Mouse (Mus musculus) forebrain, embryonic 15.5 days (tissue): ENCODE results near the gene Vps72. TPM values are rescaled to one million over a fixed set of nuclear protein-coding genes. Genes with fewer than 3 reads are reported as not detected.

Experiments used
- ATAC-seq: fragments of 200-750 bp; cut with Nextera tagmentation; replicated peaks from 2 replicates; pipeline ENCODE4 v1.8.0; 2017; ENCODE audit warnings: mild to moderate bottlenecking, moderate TSS enrichment, moderate library complexity
- H3K27ac ChIP-seq: fragments of 300-500 bp; sonication (generic); replicated peaks from 2 replicates; pipeline ENCODE4 v1.5.1; 2015; ENCODE audit warnings: mild to moderate bottlenecking, inconsistent platforms
- H3K27me3 ChIP-seq: fragments of 300-500 bp; sonication (generic); 2 replicates; pipeline ENCODE4 v1.6.1; 2015; ENCODE audit warnings: inconsistent platforms
- H3K36me3 ChIP-seq: fragments of 300-500 bp; sonication (generic); 2 replicates; pipeline ENCODE4 v1.6.1; 2015; ENCODE audit warnings: mild to moderate bottlenecking, inconsistent platforms
- H3K4me1 ChIP-seq: fragments of 300-500 bp; sonication (generic); 2 replicates; pipeline ENCODE4 v1.6.1; 2015; ENCODE audit warnings: inconsistent platforms
- H3K4me2 ChIP-seq: fragments of 300-500 bp; sonication (generic); replicated peaks from 2 replicates; pipeline ENCODE4 v1.6.1; 2015; ENCODE audit warnings: mild to moderate bottlenecking, inconsistent platforms
- H3K4me3 ChIP-seq: fragments of 300-500 bp; sonication (generic); 2 replicates; pipeline ENCODE4 v1.5.1; 2015; ENCODE audit warnings: mild to moderate bottlenecking, inconsistent platforms
- H3K9ac ChIP-seq: fragments of 300-500 bp; sonication (generic); replicated peaks from 2 replicates; pipeline ENCODE4 v1.6.1; 2015; ENCODE audit warnings: mild to moderate bottlenecking, inconsistent platforms
- H3K9me3 ChIP-seq: fragments of 300-500 bp; sonication (generic); 2 replicates; pipeline ENCODE4 v1.6.1; 2016; ENCODE audit warnings: inconsistent platforms
- WGBS: fragments of 180-500 bp; shearing (Covaris S2); methylation state at CpG from one replicate; pipeline ENCODE4 v1.1.7; 2015; ENCODE audit warnings: mixed read lengths; 5-methylcytosine and 5-hydroxymethylcytosine counted together
- polyA plus RNA-seq: library from polyadenylated mRNA; unstranded; fragments of >200 nt; fragmentation: Nextera tagmentation; extraction: Ambion mirVana; gene quantifications from 2 replicates; pipeline ENCODE4 v1.2.1, GENCODE M21; 2015

Gene Vps72
- polyA plus RNA-seq, 1 experiment from 2014 or later: 235 TPM

GRCm38 (mm10) chr3:95159987-95160963 is 49.5 kb downstream of the Vps72 start, which contains the start of gene Sema6c:
Gene Sema6c (plus strand): TSS chr3:95160457.
- under 1% methylated on average over 66 of the region's 66 CpGs for WGBS
- Histone ChIP-seq H3K27ac (peak within 1 kb of the TSS; percentile 83), H3K4me2 (peak within 1 kb of the TSS; percentile 75), H3K4me3 (peak within 1 kb of the TSS; percentile 67), H3K36me3 (peaks cover 10% of the 10 kb centered on the region; the same call in 1 of the 2 replicates), H3K9me3 (no peaks in the 10 kb centered on the region), H3K4me1 (peaks cover 36% of the 10 kb centered on the region), H3K27me3 (no peaks in the 10 kb centered on the region), H3K9ac (peak within 1 kb of the TSS; percentile 84)
- peak; percentile 98 for ATAC-seq

- Histone ChIP-seq H3K4me3 (peak overlapping the region; percentile 67), H3K27ac (peak overlapping the region; percentile 83), H3K4me1 (peaks cover 36% of the 10 kb centered on the region), H3K9ac (peak overlapping the region; percentile 84), H3K36me3 (peaks cover 16% of the 10 kb centered on the region), H3K27me3 (no peaks in the 10 kb centered on the region), H3K9me3 (no peaks in the 10 kb centered on the region), H3K4me2 (peak overlapping the region; percentile 75)
- WGBS: 1% methylated on average over 29 of the region's 30 CpGs
- peak; percentile 11 for ATAC-seq
Observed at GRCm38 (mm10) chr3:95161041-95161551, 50.3 kb downstream of the Vps72 start.

- WGBS: 3% methylated on average over 9 of the region's 9 CpGs
- Histone ChIP-seq H3K27ac (peak overlapping the region; percentile 83), H3K9ac (peak overlapping the region; percentile 84), H3K4me3 (peak overlapping the region; percentile 67), H3K9me3 (no peaks in the 10 kb centered on the region), H3K4me1 (peaks cover 36% of the 10 kb centered on the region), H3K36me3 (peaks cover 22% of the 10 kb centered on the region), H3K27me3 (no peaks in the 10 kb centered on the region), H3K4me2 (peak overlapping the region; percentile 75)
- ATAC-seq: peak; percentile 6
Observed at GRCm38 (mm10) chr3:95161618-95162344, 51.0 kb downstream of the Vps72 start.

- Histone ChIP-seq H3K4me1 (peaks cover 36% of the 10 kb centered on the region), H3K9me3 (no peaks in the 10 kb centered on the region), H3K36me3 (peaks cover 27% of the 10 kb centered on the region), H3K27ac (peak overlapping the region; percentile 83), H3K4me3 (peak overlapping the region; percentile 67), H3K27me3 (no peaks in the 10 kb centered on the region), H3K9ac (peak overlapping the region; percentile 84), H3K4me2 (peak overlapping the region; percentile 75)
- ATAC-seq: no peak
- WGBS: 11% methylated on average over 2 of the region's 2 CpGs
Observed at GRCm38 (mm10) chr3:95162345-95162628, 51.5 kb downstream of the Vps72 start.

- H3K27me3 ChIP-seq: no peaks in the 10 kb centered on the region
- H3K27ac ChIP-seq: no peak overlapping the region
- H3K9me3 ChIP-seq: no peaks in the 10 kb centered on the region
- H3K9ac ChIP-seq: no peak overlapping the region
- H3K4me2 ChIP-seq: peak overlapping the region; percentile 75
- WGBS: 59% methylated on average over 11 of the region's 11 CpGs
- H3K4me1 ChIP-seq: peaks cover 36% of the 10 kb centered on the region
- H3K4me3 ChIP-seq: peak overlapping the region; percentile 67; the same call in 1 of the 2 replicates
- ATAC-seq: no peak
- H3K36me3 ChIP-seq: peaks cover 41% of the 10 kb centered on the region
Observed at GRCm38 (mm10) chr3:95163419-95164255, 52.8 kb downstream of the Vps72 start.

GRCm38 (mm10) chr3:95164256-95164550 is 53.4 kb downstream of the Vps72 start:
- Histone ChIP-seq H3K27me3 (peaks cover 3% of the 10 kb centered on the region; the same call in 1 of the 2 replicates), H3K4me3 (no peak overlapping the region), H3K9me3 (no peaks in the 10 kb centered on the region), H3K4me1 (peaks cover 36% of the 10 kb centered on the region), H3K9ac (no peak overlapping the region), H3K27ac (no peak overlapping the region), H3K36me3 (peaks cover 46% of the 10 kb centered on the region), H3K4me2 (no peak overlapping the region)
- 68% methylated on average over 5 of the region's 5 CpGs for WGBS
- ATAC-seq: no peak

- Histone ChIP-seq H3K27me3 (peaks cover 8% of the 10 kb centered on the region), H3K4me3 (no peak overlapping the region), H3K9ac (no peak overlapping the region), H3K9me3 (no peaks in the 10 kb centered on the region), H3K27ac (no peak overlapping the region), H3K4me1 (peaks cover 30% of the 10 kb centered on the region), H3K36me3 (peaks cover 53% of the 10 kb centered on the region), H3K4me2 (no peak overlapping the region)
- no peak for ATAC-seq
- 91% methylated on average over 5 of the region's 5 CpGs for WGBS
Observed at GRCm38 (mm10) chr3:95164840-95165239, 54.0 kb downstream of the Vps72 start.

GRCm38 (mm10) chr3:95169996-95170395 is 59.2 kb downstream of the Vps72 start:
- H3K27me3 ChIP-seq: peaks cover 43% of the 10 kb centered on the region
- no peak overlapping the region for H3K27ac ChIP-seq
- ATAC-seq: no peak
- H3K4me2 ChIP-seq: no peak overlapping the region
- peaks cover 15% of the 10 kb centered on the region for H3K4me1 ChIP-seq
- no peak overlapping the region for H3K4me3 ChIP-seq
- no peaks in the 10 kb centered on the region for H3K9me3 ChIP-seq
- WGBS: 90% methylated on average over 10 of the region's 10 CpGs
- H3K36me3 ChIP-seq: peaks cover 83% of the 10 kb centered on the region
- no peak overlapping the region for H3K9ac ChIP-seq

- H3K27ac ChIP-seq: no peak overlapping the region
- peaks cover 15% of the 10 kb centered on the region for H3K4me1 ChIP-seq
- no peak for ATAC-seq
- H3K4me2 ChIP-seq: no peak overlapping the region
- 85% methylated on average over 6 of the region's 6 CpGs for WGBS
- no peaks in the 10 kb centered on the region for H3K9me3 ChIP-seq
- no peak overlapping the region for H3K4me3 ChIP-seq
- H3K36me3 ChIP-seq: peaks cover 74% of the 10 kb centered on the region
- peaks cover 43% of the 10 kb centered on the region for H3K27me3 ChIP-seq
- H3K9ac ChIP-seq: no peak overlapping the region
Observed at GRCm38 (mm10) chr3:95171105-95171504, 60.3 kb downstream of the Vps72 start.
